Mouse (Mus musculus) forebrain, embryonic 14.5 days (tissue): ENCODE results near the gene Ilf3. TPM values are rescaled to one million over a fixed set of nuclear protein-coding genes. Genes with fewer than 3 reads are reported as not detected.

Experiments used
- ATAC-seq: fragments of 200-750 bp; cut with Nextera tagmentation; 2 replicates; pipeline ENCODE4 v1.8.0; 2017; ENCODE audit warnings: mild to moderate bottlenecking, moderate library complexity
- DNase-seq: peaks from one replicate; pipeline ENCODE4 v3.0.0-alpha.2; 2015; ENCODE audit warnings: low spot score
- H3K27ac ChIP-seq: fragments of 300-500 bp; sonication (generic); 2 replicates; pipeline ENCODE4 v1.5.1; 2014; ENCODE audit warnings: low read depth, mild to moderate bottlenecking, control low read depth, low read length, moderate library complexity
- H3K27me3 ChIP-seq: fragments of 300-500 bp; sonication (generic); replicated peaks from 2 replicates; pipeline ENCODE4 v1.6.1; 2014; ENCODE audit warnings: low read length, control low read depth, mixed read lengths; ENCODE audit not compliant: control insufficient read depth, insufficient read depth
- H3K36me3 ChIP-seq: fragments of 300-500 bp; sonication (generic); 2 replicates; pipeline ENCODE4 v1.6.1; 2014; ENCODE audit warnings: low read length, control low read depth; ENCODE audit not compliant: control insufficient read depth, insufficient read depth
- H3K4me1 ChIP-seq: fragments of 300-500 bp; sonication (generic); 2 replicates; pipeline ENCODE4 v1.6.1; 2014; ENCODE audit warnings: antibody characterized with exemption, low read length, control low read depth; ENCODE audit not compliant: control insufficient read depth, insufficient read depth
- H3K4me2 ChIP-seq: fragments of 300-500 bp; sonication (generic); 2 replicates; pipeline ENCODE4 v1.6.1; 2014; ENCODE audit warnings: mild to moderate bottlenecking, control low read depth, low read length
- H3K4me3 ChIP-seq: fragments of 300-500 bp; sonication (generic); 2 replicates; pipeline ENCODE4 v1.5.1; 2014; ENCODE audit warnings: low read depth, low read length, control low read depth
- H3K9ac ChIP-seq: fragments of 300-500 bp; sonication (generic); 2 replicates; pipeline ENCODE4 v1.6.1; 2014; ENCODE audit warnings: mild to moderate bottlenecking, low read length, control low read depth, moderate library complexity
- H3K9me3 ChIP-seq: fragments of 300-500 bp; sonication (generic); replicated peaks from 2 replicates; pipeline ENCODE4 v1.6.1; 2016; ENCODE audit warnings: low read length, control low read depth, mixed read lengths; ENCODE audit not compliant: control insufficient read depth
- WGBS: fragments of 180-500 bp; shearing (Covaris S2); extraction: QIAGEN DNeasy Blood & Tissue Kit; methylation state at CpG from one replicate; pipeline ENCODE4 v1.1.7; 2014; 5-methylcytosine and 5-hydroxymethylcytosine counted together
- polyA plus RNA-seq: library from polyadenylated mRNA; unstranded; fragments of >200 nt; fragmentation: Nextera tagmentation; extraction: Ambion mirVana; gene quantifications from 2 replicates; pipeline ENCODE4 v1.2.1, GENCODE M21; 2014

Ilf3 gene
- polyA plus RNA-seq, 1 experiment from 2014 or later = 249 TPM

DNA sequence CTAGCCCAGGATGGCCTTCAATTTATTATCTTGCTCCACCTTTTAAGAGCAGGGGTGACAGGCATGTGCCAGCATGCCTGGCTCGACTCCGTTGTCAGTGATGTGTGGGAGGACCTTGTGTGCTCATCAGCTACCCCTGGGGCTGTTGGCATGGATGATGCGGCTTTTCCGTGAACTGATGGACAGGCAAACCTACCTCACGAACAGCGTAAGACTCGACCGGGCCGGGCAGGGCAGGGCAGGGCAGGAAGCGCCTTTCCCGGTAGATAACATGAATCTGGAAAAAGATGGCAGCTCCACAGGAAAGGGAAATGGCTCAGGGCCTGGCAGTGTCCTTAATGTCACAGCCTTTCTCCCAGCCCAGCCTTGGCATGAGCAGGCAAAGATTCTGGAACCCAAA is 43.4 kb upstream of the Ilf3 start:
- Histone ChIP-seq H3K4me2 (no peak overlapping the region), H3K4me3 (no peak overlapping the region), H3K27ac (no peak overlapping the region), H3K27me3 (no peaks in the 10 kb centered on the region), H3K9ac (no peak overlapping the region), H3K4me1 (peaks cover 12% of the 10 kb centered on the region), H3K9me3 (no peaks in the 10 kb centered on the region), H3K36me3 (no peaks in the 10 kb centered on the region)
- WGBS = 95% methylated on average over 11 of the region's 11 CpGs
- ATAC-seq (no peak), DNase-seq (no peak)

DNA sequence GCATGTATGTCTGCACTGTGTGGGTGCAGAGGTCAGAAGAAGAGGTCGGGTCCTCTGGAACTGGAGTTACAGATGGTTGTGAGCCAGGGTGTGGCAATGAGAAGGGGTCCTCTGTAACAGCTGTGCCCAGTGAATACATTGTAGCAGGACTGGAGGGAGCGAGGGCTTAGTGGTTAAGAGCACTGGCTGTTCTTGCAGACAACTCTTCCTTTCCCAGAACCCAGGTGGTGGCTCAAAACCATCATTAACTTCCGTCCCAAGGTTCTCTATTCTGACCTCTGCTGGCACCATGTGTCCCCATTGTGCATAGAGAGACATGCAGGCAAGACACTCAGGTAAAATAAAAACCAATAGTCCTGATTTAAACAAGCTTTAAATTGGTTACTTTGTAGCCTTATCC is 40.1 kb upstream of the Ilf3 start:
- DNase-seq (no peak), ATAC-seq (no peak)
- WGBS = 84% methylated on average over 3 of the region's 3 CpGs
- H3K36me3 ChIP-seq = no peaks in the 10 kb centered on the region
- H3K27ac ChIP-seq = no peak overlapping the region
- no peak overlapping the region for H3K4me2 ChIP-seq
- no peak overlapping the region for H3K4me3 ChIP-seq
- H3K4me1 ChIP-seq = 0 out of 2 replicates have a peak, but pooled peaks cover 3% of the 10 kb centered on the region
- H3K27me3 ChIP-seq = no peaks in the 10 kb centered on the region
- H3K9me3 ChIP-seq = no peaks in the 10 kb centered on the region; the same call in 1 of the 2 replicates
- H3K9ac ChIP-seq = no peak overlapping the region

DNA sequence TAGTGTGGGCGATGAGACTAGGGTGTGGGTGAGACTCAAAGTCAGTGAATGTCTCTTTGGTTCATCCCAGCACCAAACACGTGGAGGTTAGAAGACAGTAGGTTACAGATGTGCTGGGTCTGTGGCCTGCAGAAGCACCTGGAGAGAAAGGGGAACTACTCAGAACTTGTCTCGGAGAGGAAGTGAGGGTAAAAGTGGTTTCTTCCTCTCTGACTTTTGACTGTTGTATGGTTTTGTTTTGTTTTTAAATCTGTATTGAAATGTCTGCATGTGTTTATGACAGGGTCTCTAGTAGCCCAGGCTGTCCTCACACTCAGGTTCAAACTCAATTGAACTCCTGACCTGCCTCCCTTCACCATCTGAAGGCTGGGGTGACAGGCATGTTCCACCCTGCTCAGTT is 39.6 kb upstream of the Ilf3 start:
- DNase-seq = no peak
- WGBS = 77% methylated on average over 3 of the region's 3 CpGs
- no peak for ATAC-seq
- Histone ChIP-seq H3K27me3 (no peaks in the 10 kb centered on the region), H3K4me3 (no peak overlapping the region), H3K9me3 (no peaks in the 10 kb centered on the region; the same call in 1 of the 2 replicates), H3K4me1 (0 out of 2 replicates have a peak, but pooled peaks cover 4% of the 10 kb centered on the region), H3K36me3 (no peaks in the 10 kb centered on the region), H3K27ac (no peak overlapping the region), H3K4me2 (no peak overlapping the region), H3K9ac (no peak overlapping the region)

DNA sequence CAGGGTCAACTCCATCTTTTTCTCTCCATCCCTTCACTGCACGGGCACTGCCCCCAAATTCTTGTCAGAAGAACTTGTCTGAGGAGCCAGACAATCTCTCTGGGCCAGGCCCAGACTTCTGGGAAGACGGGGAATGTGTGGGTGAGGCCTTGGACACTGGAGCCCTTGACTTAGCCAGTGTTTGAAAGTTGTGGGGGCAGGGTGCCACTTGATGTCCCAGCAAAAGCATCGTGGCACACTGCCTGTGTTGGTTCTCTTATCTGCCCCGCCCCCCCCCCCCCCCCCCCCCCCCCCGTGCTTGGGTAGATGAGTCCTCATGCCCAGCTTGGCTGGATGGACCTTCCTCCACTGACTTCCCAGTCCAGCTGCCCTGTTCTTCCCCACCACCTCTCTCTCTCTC is 38.6 kb upstream of the Ilf3 start:
- ATAC-seq (no peak), DNase-seq (no peak)
- Histone ChIP-seq H3K9ac (no peak overlapping the region), H3K27me3 (no peaks in the 10 kb centered on the region), H3K4me3 (no peak overlapping the region), H3K4me1 (0 out of 2 replicates have a peak, but pooled peaks cover 4% of the 10 kb centered on the region), H3K27ac (no peak overlapping the region), H3K4me2 (no peak overlapping the region), H3K36me3 (no peaks in the 10 kb centered on the region), H3K9me3 (no peaks in the 10 kb centered on the region; the same call in 1 of the 2 replicates)
- WGBS = 65% methylated on average over 3 of the region's 5 CpGs

DNA sequence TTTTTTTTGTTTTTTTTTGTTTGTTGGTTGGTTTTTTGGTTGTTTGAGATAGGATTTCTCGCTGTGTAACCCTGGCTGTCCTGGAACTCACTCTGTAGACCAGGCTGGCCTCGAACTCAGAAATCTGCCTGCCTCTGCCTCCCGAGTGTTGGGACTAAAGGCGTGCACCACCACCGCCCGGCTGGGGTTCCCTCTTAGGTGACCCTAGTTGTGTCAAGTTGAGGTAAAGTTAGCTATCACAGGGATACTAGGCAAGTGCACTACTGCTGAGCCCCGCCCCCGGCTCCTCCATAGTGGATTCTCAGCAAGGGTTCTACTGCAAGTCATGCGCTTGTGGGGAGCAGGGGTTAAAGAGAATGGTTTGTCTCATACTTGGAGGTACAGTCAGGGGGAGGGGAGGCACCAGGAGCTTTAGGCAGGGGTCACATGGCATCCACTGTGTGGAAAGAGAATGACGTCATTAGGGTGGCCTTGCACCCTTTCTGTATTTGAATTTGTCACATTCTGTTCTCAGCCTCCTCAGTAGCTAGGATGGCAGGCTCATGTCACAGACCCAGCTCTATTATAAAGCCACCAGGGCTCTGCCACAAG is 37.9 kb upstream of the Ilf3 start:
- H3K4me3 ChIP-seq = no peak overlapping the region
- H3K36me3 ChIP-seq = no peaks in the 10 kb centered on the region
- H3K9ac ChIP-seq = no peak overlapping the region
- no peaks in the 10 kb centered on the region for H3K27me3 ChIP-seq
- H3K27ac ChIP-seq = no peak overlapping the region
- WGBS = 89% methylated on average over 10 of the region's 10 CpGs
- no peak overlapping the region for H3K4me2 ChIP-seq
- H3K4me1 ChIP-seq = 0 out of 2 replicates have a peak, but pooled peaks cover 4% of the 10 kb centered on the region
- DNase-seq (no peak), ATAC-seq (no peak)
- H3K9me3 ChIP-seq = no peaks in the 10 kb centered on the region; the same call in 1 of the 2 replicates

DNA sequence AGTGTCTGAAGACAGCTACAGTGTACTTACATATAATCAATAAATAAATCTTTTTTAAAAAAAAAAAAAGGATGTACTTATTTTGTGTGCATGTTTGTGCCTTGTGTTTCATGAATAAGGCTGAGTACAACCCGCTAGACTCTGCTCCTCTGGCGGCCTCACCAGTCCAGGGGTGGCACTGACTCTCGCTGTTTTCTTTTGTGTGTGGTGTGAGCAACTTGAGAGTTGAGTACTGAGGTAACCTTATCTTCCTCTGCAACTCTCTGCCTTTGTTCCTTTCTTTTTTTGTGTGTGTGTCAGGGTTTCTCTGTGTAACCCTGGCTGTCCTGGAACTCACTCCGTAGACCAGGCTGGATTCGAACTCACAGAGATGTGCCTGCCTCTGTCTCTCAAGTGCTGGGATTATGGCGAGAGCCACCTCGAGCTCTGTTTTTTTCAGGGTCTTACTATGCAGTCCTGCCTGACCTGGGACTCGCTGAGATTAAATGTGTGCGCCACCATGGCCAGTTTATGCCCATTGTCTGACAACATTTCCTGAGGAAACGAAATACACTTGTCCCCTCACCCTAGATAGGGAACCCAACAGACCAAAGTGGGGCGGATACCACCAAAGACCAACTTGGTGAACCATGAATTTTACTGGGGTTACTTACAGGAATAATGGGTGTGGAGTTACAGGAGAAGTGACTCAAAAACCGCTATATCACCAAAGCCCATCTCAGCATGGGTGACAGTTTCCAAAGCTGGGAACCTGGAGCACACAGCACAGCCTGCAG is 36.1 kb upstream of the Ilf3 start:
- no peak overlapping the region for H3K4me3 ChIP-seq
- no peak overlapping the region for H3K4me2 ChIP-seq
- ATAC-seq = no peak
- H3K27ac ChIP-seq = no peak overlapping the region
- no peak for DNase-seq
- no peaks in the 10 kb centered on the region for H3K27me3 ChIP-seq
- 86% methylated on average over 12 of the region's 12 CpGs for WGBS
- H3K9ac ChIP-seq = no peak overlapping the region
- no peaks in the 10 kb centered on the region for H3K36me3 ChIP-seq
- no peaks in the 10 kb centered on the region; the same call in 1 of the 2 replicates for H3K9me3 ChIP-seq
- H3K4me1 ChIP-seq = 0 out of 2 replicates have a peak, but pooled peaks cover 4% of the 10 kb centered on the region

DNA sequence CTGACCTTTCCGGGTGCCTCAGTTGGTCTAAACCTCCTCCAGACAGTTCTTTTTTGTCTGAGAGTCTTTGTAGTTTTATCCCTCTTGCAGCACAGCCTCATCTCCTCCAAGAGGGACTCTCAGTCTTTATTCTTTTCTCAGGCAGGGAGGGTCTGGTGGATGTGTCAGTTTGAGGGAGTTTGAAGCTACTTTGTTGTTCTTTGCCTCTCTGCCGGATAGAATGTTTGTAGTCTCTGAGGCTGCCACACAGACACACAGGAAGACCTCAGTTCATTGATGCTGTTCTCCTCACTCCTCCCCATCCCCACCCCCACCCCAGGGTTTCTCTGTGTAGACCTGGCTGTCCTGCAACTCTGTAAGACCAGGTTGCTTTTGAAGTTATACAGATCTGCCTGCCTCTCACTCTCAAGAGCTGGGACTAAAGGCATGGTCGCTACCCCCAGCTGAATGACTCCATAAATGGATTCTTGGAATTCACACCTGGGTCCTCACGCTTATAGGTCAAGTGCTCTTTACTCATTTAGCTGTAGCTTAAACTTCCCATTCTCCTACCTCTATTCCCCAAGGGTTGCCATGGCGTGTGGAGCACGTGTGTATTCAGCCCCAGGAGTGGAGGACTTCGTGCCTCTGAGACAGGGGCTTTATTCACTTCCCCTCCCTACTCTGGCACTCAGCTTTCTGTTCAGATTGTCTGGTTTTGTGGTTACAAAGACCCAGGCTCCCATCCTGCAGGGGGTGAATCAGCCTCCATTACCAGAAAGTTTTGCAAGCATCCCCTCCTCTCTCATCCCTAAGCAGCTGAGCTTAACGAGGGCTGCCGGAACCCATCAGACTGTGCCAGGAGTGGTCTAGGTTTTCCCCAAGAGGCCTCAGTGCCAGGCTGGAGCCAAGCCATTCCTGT is 35.3 kb upstream of the Ilf3 start:
- Histone ChIP-seq H3K9me3 (no peaks in the 10 kb centered on the region; the same call in 1 of the 2 replicates), H3K9ac (no peak overlapping the region), H3K36me3 (no peaks in the 10 kb centered on the region), H3K27me3 (no peaks in the 10 kb centered on the region), H3K4me2 (no peak overlapping the region), H3K4me3 (no peak overlapping the region), H3K4me1 (0 out of 2 replicates have a peak, but pooled peaks cover 4% of the 10 kb centered on the region), H3K27ac (0 out of 2 replicates have a peak overlapping the region, but pooled peaks have one; percentile 15)
- ATAC-seq (peak; percentile 48; the same call in 1 of the 2 replicates), DNase-seq (peak; percentile 7)
- WGBS = 27% methylated on average over 9 of the region's 9 CpGs

DNA sequence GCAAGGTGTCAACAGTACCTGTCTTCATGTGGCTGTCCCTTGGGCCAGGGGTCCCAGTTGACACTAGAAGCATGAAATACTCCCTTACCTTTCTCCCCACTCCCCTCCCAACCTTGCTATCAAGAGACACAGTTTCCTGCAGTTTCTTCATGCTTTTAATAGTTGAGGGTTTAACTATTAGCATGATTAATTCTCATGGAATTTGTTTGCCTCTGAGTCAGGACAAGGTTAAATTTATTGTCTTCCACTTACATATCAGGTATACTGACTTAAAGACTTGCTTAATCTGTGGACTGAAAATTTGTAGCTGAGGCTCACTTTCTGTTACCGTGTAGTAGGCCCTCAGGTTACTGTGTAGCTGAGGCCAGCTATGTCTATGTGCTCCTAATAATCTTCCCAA is 34.1 kb upstream of the Ilf3 start:
- Histone ChIP-seq H3K4me3 (no peak overlapping the region), H3K27ac (no peak overlapping the region), H3K9ac (no peak overlapping the region), H3K9me3 (no peaks in the 10 kb centered on the region; the same call in 1 of the 2 replicates), H3K4me2 (no peak overlapping the region), H3K4me1 (0 out of 2 replicates have a peak, but pooled peaks cover 4% of the 10 kb centered on the region), H3K36me3 (no peaks in the 10 kb centered on the region), H3K27me3 (no peaks in the 10 kb centered on the region)
- DNase-seq (no peak), ATAC-seq (no peak)
- WGBS = 97% methylated on average over 1 of the region's 1 CpGs
